Mouse (Mus musculus): ENCODE measurements at regions not wholly inside any gene's neighbourhood (a gene's known extent, or its start where the extent isn't known, plus 50 kb on each side); places are given as distances from the start of the nearest gene placed in this dataset.

- no peak for DNase-seq (ENCODE audit: low spot score in 2 of 2)
Observed at GRCm38 (mm10) chr13:16760045-16760444, 748.4 kb downstream of the Inhba start.

GRCm38 (mm10) chr13:16761415-16761814 is 749.8 kb downstream of the Inhba start:
- DNase-seq (ENCODE audit: low spot score in 2 of 2): no peak

- no peak for DNase-seq (ENCODE audit: low spot score in 2 of 2)
Observed at GRCm38 (mm10) chr13:16762326-16762725, 750.7 kb downstream of the Inhba start.

- DNase-seq (ENCODE audit: low spot score in 2 of 2): no peak
Observed at GRCm38 (mm10) chr13:16762727-16763512, 751.3 kb downstream of the Inhba start.

GRCm38 (mm10) chr13:16763746-16764145 is 752.1 kb downstream of the Inhba start:
- no peak for DNase-seq (ENCODE audit: low spot score in 2 of 2)

- no peak for DNase-seq (ENCODE audit: low spot score in 2 of 2)
Observed at GRCm38 (mm10) chr13:16769409-16769808, 757.8 kb downstream of the Inhba start.

GRCm38 (mm10) chr13:16769848-16770422 is 758.3 kb downstream of the Inhba start:
- DNase-seq (ENCODE audit: low spot score in 2 of 2): no peak

- no peak for DNase-seq (ENCODE audit: low spot score in 2 of 2)
Observed at GRCm38 (mm10) chr13:16771845-16772244, 760.2 kb downstream of the Inhba start.

- DNase-seq (ENCODE audit: low spot score in 2 of 2): no peak
Observed at GRCm38 (mm10) chr13:16805560-16805959, 793.9 kb downstream of the Inhba start.
